Mouse (Mus musculus) gastrocnemius, adult 18-20 months (tissue): Measurements from ENCODE around the gene Scnn1b. TPM values are rescaled to one million over a fixed set of nuclear protein-coding genes. Genes with fewer than 3 reads are reported as not detected.

Experiments used
- DNase-seq: peaks from one replicate; pipeline ENCODE4 v3.0.0; 2021; ENCODE audit warnings: low spot score
- total RNA-seq, 2 experiments: library from RNA; stranded (reverse); gene quantifications; 2 replicates each; pipeline ENCODE4 v1.2.3; 2021

Gene Scnn1b
- total RNA-seq, 2 experiments from 2014 or later = 0.21 to 0.62 TPM

GRCm38 (mm10) chr7:121912250-121912649, 47.4 kb downstream of the Scnn1b start:
- no peak for DNase-seq

GRCm38 (mm10) chr7:121913944-121914343, 49.1 kb downstream of the Scnn1b start:
- DNase-seq = no peak

GRCm38 (mm10) chr7:121924361-121924760, 59.5 kb downstream of the Scnn1b start:
- no peak for DNase-seq

- DNase-seq = no peak
These were observed 63.0 kb downstream of the Scnn1b start for GRCm38 (mm10) chr7:121927882-121928281.

GRCm38 (mm10) chr7:121931246-121931645, 66.4 kb downstream of the Scnn1b start:
- DNase-seq = no peak

GRCm38 (mm10) chr7:121933675-121934074, 68.8 kb downstream of the Scnn1b start:
- DNase-seq = no peak

- no peak for DNase-seq
These were observed 69.5 kb downstream of the Scnn1b start for GRCm38 (mm10) chr7:121934346-121934745.

DNA sequence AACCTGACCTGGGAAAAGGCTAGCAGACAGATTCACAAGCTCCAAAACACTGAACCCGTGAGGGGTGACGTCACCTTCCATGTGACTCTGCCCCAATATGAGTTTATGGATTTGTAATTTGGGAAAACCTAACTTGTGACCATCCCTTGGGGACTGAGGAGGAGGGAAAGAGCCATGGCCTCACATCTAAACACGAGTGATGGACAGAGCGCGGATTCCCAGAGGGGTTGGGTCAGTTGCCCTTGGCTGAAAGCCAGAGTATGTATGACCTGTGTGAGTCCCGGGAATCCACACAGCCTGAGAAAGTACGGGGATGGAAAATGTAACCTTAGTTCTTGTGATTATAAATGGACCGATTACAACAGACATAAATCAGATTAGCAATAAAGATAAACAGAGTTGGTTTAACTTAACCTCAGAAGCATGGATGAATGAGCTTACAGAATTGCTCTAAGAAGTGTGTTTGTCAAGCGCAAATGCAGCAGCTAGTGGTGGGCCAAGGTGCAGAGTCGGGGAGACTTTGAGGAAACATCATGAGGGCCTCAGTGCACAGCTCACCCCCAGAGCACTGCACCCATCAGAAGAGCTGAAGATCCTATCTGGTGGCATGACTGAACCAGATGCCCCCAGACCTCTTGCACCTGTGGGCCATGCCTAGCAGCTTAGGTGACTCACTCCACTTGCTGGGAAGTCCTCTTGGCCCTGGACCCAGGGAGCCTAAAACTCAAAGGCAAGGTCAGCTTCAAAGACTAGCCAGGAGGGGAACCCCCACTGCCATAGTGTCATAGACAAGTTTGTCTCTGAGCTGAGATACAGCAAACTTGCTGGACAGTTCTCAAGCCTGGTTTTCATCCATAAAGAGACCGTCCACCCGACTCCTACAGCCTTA, 71.3 kb downstream of the Scnn1b start:
- DNase-seq = peak; percentile 38

GRCm38 (mm10) chr7:121936861-121937630, 72.2 kb downstream of the Scnn1b start:
- DNase-seq = no peak

- no peak for DNase-seq
These were observed 73.5 kb downstream of the Scnn1b start for GRCm38 (mm10) chr7:121938124-121938891.

DNA sequence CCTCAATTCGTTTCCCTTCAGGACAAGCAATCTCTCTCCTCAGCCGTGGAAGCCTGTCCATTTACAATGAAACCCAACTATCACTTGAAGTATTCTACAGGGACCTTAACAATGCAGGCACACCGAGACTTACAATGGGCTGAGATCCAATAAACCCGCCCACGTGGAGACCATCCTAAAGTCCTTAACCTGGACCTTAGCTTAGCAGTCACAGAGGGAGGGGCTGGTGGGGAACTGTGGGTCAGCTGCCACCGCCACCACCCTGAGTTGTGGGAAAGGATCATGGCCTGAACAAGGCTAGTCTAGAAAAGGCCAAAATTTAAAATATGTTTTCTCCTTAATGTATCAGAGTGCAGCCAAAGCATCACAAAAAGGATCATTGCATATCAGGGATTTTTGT, 74.4 kb downstream of the Scnn1b start:
- DNase-seq = no peak

DNA sequence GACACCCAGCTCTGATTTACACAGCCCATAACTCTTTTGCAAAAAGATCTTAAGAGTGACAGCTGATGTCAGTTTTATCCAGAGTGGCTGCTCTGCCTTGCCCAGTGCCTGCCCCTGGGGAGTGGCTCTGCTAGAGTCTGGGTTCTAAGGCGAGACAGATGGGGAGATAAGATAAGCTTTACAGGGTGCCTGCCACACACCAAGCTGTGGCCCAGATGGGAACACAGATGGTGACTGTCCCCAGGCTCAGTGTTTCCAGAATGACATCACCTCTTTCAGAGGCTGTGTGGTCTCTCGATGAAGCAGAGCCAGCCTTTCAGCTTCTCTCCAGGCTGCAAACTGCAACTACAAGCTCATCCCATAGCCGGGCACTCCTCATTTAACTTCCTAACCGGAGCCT, 74.9 kb downstream of the Scnn1b start:
- no peak for DNase-seq

DNA sequence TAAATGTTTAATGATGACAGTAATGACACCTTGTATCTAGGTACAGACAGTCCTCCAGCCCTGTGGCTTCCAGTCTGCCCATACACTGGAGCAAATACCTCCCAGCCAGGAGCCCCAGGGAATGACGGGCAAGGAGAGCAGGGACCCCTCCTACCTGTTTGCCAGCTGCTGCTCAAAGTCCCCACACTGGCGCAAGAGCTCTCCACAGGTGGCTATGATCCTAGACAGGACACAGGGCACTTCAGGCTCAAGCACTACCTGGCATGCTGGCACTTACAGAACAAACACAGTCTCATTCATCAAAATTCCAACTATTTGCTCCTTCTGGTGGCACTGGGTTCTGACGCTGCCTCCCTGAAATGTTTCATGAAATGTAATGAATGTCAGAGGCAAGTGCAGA, 76.2 kb downstream of the Scnn1b start:
- DNase-seq = no peak

DNA sequence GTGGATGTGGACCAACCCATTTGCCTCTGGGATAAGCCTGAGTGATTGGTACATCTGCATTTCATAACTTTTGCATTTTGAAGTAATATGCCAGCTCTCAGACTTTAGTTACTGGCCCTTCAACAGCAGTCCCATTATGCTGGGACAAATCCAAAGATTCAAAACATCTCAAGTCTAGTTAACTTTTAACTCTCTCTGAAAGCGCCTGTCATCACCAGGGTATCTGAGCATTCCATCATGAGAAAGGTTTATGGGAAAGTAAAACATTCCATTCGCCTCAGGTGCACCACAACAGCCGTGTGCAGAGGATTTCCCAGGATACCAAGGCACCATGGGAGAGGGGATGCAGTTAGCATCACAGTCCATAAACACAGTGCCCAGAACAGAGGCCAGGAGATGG, 76.8 kb downstream of the Scnn1b start:
- DNase-seq = no peak

GRCm38 (mm10) chr7:121942371-121942770, 77.5 kb downstream of the Scnn1b start:
- DNase-seq = no peak

DNA sequence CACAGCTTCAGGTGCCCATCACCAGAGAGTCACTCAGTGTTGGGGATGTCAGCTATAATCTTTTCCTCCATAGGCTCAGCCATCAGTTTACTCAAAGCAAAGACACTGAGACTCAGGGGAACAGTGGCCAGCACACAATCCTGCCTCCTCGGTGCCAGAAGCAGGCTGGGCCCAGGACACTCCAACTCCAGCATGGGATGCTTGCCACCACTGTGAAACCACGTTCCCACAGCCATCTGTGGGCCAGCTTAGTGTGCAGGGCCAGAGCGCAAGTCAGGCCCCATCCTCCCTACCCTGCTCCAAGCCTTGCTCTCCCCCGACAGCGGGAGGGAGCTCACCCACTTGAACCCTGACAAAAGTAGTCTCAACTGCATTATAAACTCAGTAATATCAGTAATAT, 81.4 kb downstream of the Scnn1b start:
- DNase-seq = no peak

DNA sequence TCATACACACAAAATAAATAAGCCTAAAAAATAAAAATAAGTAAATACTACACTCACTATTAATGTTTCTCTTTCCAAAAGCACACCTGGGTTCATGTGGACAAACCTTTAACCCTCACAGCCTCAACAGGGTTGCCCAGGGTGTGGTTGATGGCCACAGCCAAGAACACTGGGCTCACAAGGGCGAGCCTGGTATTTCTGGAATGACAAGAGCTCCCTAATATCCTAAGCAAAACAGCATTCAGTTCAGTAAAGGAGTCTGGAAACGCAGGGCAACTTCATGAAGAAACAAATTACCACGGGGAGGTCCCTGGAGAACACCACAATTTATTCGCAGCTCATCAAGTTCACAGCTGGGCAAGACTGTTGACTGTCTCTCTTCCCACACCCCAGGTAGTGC, 82.7 kb downstream of the Scnn1b start:
- no peak for DNase-seq

- no peak for DNase-seq
These were observed 90.2 kb downstream of the Scnn1b start for GRCm38 (mm10) chr7:121954891-121955669.

GRCm38 (mm10) chr7:121955802-121956201, 91.0 kb downstream of the Scnn1b start:
- DNase-seq = no peak

GRCm38 (mm10) chr7:121961913-121962570, 97.2 kb downstream of the Scnn1b start:
- DNase-seq = no peak

DNA sequence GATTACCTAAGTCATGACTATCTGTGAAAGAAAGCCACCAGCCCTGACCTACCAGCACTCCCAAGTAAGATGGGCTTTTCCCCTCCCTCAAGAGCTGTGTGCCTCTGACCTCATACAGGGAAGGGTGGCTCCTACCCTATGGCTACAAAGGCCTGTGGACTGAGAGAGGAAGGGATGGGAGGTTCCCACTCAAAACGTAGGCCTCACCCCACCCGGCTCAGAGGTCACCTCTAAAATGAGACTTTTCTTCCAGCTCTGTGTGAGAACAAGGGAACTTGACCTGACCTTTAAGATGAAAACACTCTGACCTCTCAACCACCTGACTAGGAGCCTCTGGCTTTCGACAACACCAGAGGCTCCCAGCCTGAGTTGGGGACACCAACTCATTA, 97.7 kb downstream of the Scnn1b start:
- no peak for DNase-seq
